Mouse (Mus musculus): Measurements from ENCODE around the gene Lin7b. TPM values are rescaled to one million over a fixed set of nuclear protein-coding genes. Genes with fewer than 3 reads are reported as not detected.
"Not testable (repeated sequence)": the region's sequence is repeated elsewhere in the genome, so short reads cannot be mapped to it uniquely, and the experiment has no call there.

The Lin7b gene
- polyA plus RNA-seq, 1 experiment from 2014 or later, result 4.0 TPM

DNA sequence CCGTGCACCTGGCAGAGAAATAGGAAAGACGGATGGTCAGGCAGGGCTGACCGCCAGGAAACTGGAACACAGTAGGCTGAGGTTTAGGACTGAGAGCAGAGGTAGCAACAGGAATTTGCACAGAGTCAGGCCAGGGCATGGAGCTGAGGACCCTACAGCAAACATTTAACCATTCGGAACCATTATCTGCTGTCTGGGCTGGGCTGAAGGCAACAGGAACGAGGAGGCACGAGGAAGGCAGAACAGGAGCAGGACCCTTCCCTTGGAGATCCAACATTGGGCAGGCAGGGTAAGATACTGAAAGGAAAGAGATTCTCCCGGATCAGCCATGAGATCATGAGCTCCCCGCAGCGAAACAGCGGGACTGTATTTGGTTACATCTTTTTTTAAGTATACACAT is 37.5 kb upstream of the Lin7b start:
- Histone ChIP-seq H3K27ac (no peak overlapping the region), H3K9ac (no peak overlapping the region), H3K27me3 (replicated peaks) (peaks cover 68% of the 10 kb centered on the region), H3K4me1 (peaks cover 16% of the 10 kb centered on the region), H3K4me3 (replicated peaks) (no peak overlapping the region), H3K36me3 (no peaks in the 10 kb centered on the region), H3K9me3 (no peaks in the 10 kb centered on the region), H3K4me2 (no peak overlapping the region)
- 75% methylated on average over 10 of the region's 10 CpGs for WGBS
- ATAC-seq (ENCODE audit: insufficient read depth, low FRiP score, low read depth), result no peak

DNA sequence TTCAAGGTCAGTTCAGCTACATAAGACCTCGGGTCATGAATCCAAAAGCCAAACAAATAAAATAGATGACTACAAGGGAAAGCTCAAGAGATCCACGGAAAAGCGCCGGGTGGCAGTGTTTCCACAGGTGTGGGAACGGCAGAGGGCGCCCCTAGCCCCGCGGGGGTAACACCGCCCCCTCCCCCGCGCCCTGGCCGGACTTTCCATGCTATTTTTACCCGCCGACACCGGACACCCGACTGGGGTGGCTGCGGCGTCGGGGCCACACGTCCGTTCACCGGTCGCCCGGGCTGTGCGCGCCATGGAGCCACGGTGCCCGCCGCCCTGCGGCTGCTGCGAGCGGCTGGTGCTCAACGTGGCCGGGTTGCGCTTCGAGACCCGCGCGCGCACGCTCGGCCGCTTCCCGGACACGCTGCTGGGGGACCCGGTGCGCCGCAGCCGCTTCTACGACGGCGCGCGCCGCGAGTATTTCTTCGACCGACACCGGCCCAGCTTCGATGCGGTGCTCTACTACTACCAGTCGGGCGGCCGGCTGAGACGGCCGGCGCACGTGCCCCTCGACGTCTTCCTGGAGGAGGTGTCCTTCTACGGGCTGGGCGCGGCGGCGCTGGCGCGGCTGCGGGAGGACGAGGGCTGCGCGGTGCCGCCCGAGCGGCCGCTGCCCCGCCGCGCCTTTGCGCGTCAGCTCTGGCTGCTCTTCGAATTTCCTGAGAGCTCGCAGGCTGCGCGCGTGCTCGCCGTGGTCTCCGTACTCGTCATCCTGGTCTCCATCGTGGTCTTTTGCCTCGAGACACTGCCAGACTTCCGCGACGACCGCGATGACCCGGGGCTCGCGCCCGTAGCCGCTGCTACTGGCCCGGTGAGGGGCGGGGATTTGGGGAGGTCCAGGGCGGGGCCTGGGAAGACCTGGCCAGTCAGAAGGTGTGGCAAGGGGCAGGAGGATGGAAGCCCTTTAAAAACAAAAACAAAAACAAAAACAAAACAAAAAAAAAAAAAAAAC is 36.1 kb upstream of the Lin7b start:
- Histone ChIP-seq H3K27ac (no peak overlapping the region), H3K9ac (no peak overlapping the region; the same call in 1 of the 2 replicates), H3K4me3 (replicated peaks) (peak overlapping the region; percentile 41), H3K36me3 (no peaks in the 10 kb centered on the region), H3K9me3 (no peaks in the 10 kb centered on the region), H3K27me3 (replicated peaks) (peaks cover 60% of the 10 kb centered on the region), H3K4me1 (peaks cover 16% of the 10 kb centered on the region), H3K4me2 (peak overlapping the region; percentile 76)
- WGBS, result 1% methylated on average over 114 of the region's 114 CpGs
- ATAC-seq (ENCODE audit: insufficient read depth, low FRiP score, low read depth), result no peak; the same call in 1 of the 2 replicates

DNA sequence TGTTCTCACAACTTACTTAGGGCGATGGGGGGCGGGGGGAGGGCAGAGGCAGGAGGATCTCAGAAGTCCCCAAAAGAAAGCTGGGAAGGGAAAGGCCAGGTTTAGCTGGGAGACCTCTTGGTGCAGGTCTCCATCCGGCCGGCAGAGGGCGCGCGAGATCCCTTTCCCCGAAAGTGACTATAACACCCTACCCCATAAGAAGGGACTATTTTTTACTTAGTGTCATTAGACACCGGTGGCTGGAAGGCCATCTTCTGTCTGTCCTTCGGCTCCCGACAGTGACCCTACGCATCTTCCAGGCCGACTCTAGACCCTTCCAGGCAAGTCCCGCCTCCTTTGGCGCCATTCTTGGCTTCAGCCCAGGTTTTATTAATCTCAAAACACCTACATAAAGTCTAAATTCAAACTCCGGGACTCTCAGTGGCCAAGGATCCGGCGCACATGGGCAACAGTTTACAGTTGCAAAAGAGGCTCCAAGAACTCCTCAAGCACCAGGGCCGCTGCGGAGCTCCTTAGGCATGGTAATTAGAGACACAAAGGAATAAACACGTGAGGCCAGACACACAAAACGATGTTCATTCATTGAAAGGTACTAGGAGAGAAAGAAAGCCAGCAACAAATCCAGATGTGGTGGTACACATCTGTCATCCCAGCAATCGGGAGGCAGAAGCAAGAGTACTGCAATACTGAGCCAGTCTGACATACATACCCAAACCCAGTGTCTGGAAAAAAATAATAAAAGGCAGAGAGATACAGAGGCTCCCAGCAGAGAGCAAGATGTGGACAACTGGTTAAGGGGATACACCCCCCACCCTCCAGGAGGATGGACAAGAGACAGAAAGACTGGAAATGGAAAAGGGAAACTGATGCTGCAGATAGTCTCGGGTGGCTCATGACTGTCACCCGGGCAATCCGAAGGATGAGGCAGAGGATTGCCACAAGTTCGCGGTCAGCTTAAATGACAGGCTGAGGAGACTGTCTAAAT is 35.0 kb upstream of the Lin7b start, which contains the start of gene Kcna7:
Kcna7 (plus strand) TSS at position 563 of the 985 bp plus-strand sequence.
- H3K4me3 ChIP-seq (replicated peaks), result peak within 1 kb of the TSS; percentile 41
- no peak within 1 kb of the TSS for H3K27ac ChIP-seq
- H3K27me3 ChIP-seq (replicated peaks), result peaks cover 51% of the 10 kb centered on the region
- H3K36me3 ChIP-seq, result no peaks in the 10 kb centered on the region
- H3K9ac ChIP-seq, result no peak within 1 kb of the TSS; the same call in 1 of the 2 replicates
- 12% methylated on average over 28 of the region's 28 CpGs for WGBS
- ATAC-seq (ENCODE audit: insufficient read depth, low FRiP score, low read depth), result peak; percentile 38; the same call in 1 of the 2 replicates
- peaks cover 16% of the 10 kb centered on the region for H3K4me1 ChIP-seq
- peak within 1 kb of the TSS; percentile 76 for H3K4me2 ChIP-seq
- H3K9me3 ChIP-seq, result no peaks in the 10 kb centered on the region

DNA sequence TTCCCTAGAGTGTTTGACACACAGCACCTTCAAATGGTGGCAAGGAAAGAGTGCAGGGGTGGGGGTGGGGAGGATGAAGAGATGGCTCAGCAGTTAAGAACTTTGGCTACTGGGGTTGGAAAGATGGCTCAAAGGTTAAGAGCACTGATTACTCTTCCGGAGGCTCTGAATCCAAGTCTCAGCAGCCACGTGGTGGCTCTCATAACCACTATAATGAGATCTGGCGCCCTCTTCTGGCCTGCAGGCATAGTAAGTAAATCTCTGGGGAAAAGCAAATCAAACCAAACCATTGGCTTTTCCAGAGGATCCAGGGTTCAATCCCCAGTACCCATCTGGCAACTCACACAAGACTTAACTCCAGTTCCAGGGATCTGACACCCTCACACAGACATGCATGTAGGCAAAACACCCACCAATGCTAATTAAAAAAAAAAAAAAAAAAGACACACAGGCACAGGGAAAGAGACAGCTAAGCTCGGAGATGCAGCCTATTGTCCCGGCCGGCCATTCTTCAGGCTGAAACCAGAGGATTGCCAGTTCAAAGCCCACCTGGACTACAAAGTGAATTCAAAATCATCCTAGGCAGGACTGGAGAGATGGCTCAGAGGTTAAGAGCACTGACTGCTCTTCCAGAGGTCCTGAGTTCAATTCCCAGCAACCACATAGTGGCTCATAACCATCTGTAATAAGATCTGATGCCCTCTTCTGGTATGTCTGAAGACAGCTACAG is 33.3 kb upstream of the Lin7b start:
- ATAC-seq (ENCODE audit: insufficient read depth, low FRiP score, low read depth), result no peak
- no peaks in the 10 kb centered on the region for H3K36me3 ChIP-seq
- H3K27ac ChIP-seq, result no peak overlapping the region
- H3K9ac ChIP-seq, result no peak overlapping the region
- H3K9me3 ChIP-seq, result no peaks in the 10 kb centered on the region
- H3K4me2 ChIP-seq, result no peak overlapping the region
- 39% methylated on average over 6 of the region's 6 CpGs for WGBS
- no peak overlapping the region for H3K4me3 ChIP-seq (replicated peaks)
- H3K27me3 ChIP-seq (replicated peaks), result peaks cover 36% of the 10 kb centered on the region
- H3K4me1 ChIP-seq, result peaks cover 16% of the 10 kb centered on the region

DNA sequence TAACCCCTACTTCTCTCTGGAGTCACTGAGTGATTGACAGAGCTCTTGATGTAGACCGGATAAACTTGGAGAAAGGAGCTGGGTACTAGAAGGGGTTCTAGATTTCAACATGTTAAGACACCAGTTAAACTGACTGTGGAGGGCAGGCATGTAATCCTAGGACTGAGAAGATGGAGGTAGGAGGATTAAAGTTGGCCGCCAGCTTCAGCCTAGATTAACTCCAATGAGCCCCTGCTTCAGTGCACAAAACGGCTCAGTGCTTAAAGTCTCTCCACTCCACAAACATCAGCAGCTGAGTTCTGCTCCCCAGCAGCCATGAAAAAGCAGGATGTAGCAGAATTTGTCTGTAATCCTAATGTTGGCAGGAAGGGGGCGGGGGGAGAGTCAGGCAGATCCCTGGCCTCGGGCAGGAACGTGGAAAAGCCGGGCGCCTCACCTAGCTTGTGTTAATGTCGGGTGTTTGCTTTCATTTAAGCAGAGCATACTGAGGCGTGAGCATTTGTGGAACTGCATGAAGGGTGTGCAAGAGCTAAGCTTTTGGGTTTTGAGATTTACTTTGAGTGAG is 31.2 kb upstream of the Lin7b start:
- ATAC-seq (ENCODE audit: insufficient read depth, low FRiP score, low read depth), result no peak
- 67% methylated on average over 10 of the region's 10 CpGs for WGBS

DNA sequence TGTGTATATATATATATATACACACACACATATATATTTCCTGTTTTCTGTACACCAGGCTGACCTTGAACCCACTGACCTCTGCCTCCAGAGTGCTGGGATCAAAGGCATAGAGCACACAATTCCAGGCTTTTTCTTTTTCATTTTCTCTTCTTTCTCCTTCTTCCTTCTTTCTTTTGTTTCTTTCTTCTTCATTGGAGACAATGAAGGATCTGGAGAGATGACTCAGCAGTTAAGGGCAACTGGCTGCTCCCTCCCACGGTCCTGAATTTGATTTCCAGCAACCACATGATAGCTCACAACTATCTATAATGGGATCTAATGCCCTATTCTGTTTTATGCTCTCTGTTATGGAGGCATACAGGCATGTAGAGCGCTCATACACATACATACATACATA is 26.4 kb upstream of the Lin7b start:
- Histone ChIP-seq H3K27me3 (replicated peaks) (no peaks in the 10 kb centered on the region), H3K9me3 (no peaks in the 10 kb centered on the region), H3K4me3 (replicated peaks) (no peak overlapping the region), H3K4me2 (no peak overlapping the region), H3K36me3 (peaks cover 10% of the 10 kb centered on the region; the same call in 1 of the 2 replicates), H3K27ac (no peak overlapping the region), H3K4me1 (peaks cover 11% of the 10 kb centered on the region), H3K9ac (no peak overlapping the region)
- no peak for ATAC-seq (ENCODE audit: insufficient read depth, low FRiP score, low read depth)
- WGBS, result 71% methylated on average over 2 of the region's 2 CpGs

More for the DNA sequence above, 31.2 kb upstream of the Lin7b start:
- Histone ChIP-seq H3K4me2 (no peak overlapping the region), H3K27ac (no peak overlapping the region), H3K4me1 (peaks cover 13% of the 10 kb centered on the region), H3K27me3 (replicated peaks) (peaks cover 15% of the 10 kb centered on the region), H3K9me3 (no peaks in the 10 kb centered on the region), H3K4me3 (replicated peaks) (no peak overlapping the region), H3K36me3 (no peaks in the 10 kb centered on the region), H3K9ac (no peak overlapping the region)

DNA sequence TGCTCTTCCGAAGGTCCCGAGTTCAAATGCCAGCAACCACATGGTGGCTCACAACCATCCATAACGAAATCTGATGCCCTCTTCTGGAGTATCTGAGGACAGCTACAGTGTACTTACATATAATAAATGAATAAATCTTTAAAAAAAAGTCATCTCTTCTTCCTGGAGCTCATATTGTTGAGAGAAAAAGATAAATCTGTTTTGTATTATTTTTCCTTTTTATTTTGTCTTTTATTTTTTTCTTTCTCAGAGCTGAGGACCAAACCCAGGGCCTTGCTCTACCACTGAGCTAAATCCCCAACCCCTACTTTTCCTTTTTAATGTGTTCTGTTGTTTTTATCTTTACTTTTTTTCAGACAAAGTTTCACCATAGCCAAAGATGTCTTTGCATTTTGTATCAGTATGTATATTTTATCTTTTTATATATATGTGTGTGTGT is 26.0 kb upstream of the Lin7b start:
- Histone ChIP-seq H3K4me2 (peak overlapping the region; percentile 57), H3K27ac (peak overlapping the region; percentile 83), H3K36me3 (peaks cover 14% of the 10 kb centered on the region; the same call in 1 of the 2 replicates), H3K4me3 (replicated peaks) (peak overlapping the region; percentile 86), H3K4me1 (peaks cover 11% of the 10 kb centered on the region)
- not testable (repeated sequence) for H3K27me3 ChIP-seq (replicated peaks); H3K9me3 ChIP-seq; H3K9ac ChIP-seq
- ATAC-seq (ENCODE audit: insufficient read depth, low FRiP score, low read depth), result 0 out of 2 replicates have a peak, but pooled peaks have one; percentile 24
- WGBS, result 2% methylated on average over 3 of the region's 3 CpGs

DNA sequence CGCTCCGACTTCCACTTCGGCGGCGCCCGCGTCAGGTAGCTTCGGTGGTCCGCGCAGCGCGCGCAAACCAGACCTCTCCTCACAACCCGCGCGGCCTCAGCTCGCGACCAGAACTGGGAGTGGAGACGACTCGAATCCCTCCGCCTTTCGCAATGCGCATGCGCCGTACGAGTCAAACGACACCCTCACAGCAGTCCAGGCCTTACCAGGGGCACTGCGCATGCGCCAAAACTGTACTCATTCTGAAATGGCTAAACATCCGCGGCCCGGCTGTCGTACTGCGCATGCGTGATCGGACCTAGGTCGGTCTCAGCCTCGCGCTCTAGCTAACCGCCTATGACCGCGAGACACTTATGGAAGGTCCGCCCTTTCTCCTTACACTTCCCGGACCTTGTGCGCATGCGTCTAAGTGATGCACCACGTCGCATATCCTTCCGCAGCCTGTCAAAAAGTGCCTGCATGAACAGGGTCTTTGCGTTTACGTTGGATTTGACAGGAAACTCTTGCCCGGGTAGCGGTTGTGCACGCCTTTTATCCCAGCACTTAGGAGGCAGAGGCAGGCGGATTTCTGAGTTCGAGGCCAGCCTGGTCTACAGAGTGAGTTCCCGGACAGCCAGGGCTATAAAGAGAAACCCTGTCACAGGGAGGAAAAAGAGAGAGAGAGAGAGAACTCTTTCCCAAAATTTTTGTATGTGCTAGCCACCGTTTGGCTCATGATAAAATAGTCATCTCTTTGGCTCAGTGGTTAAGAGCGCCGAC is 25.4 kb upstream of the Lin7b start, which contains the start of gene Snrnp70:
Snrnp70 (minus strand) TSS at position 165 of the 759 bp plus-strand sequence.
- ATAC-seq (ENCODE audit: insufficient read depth, low FRiP score, low read depth), result peak; percentile 97
- peak within 1 kb of the TSS; percentile 98 for H3K27ac ChIP-seq
- WGBS, result under 1% methylated on average over 60 of the region's 60 CpGs
- peak within 1 kb of the TSS; percentile 86 for H3K4me3 ChIP-seq (replicated peaks)
- H3K9me3 ChIP-seq, result no peaks in the 10 kb centered on the region
- peak within 1 kb of the TSS; percentile 72 for H3K9ac ChIP-seq
- peaks cover 17% of the 10 kb centered on the region; the same call in 1 of the 2 replicates for H3K36me3 ChIP-seq
- peaks cover 11% of the 10 kb centered on the region for H3K4me1 ChIP-seq
- no peaks in the 10 kb centered on the region for H3K27me3 ChIP-seq (replicated peaks)
- peak within 1 kb of the TSS; percentile 89 for H3K4me2 ChIP-seq

DNA sequence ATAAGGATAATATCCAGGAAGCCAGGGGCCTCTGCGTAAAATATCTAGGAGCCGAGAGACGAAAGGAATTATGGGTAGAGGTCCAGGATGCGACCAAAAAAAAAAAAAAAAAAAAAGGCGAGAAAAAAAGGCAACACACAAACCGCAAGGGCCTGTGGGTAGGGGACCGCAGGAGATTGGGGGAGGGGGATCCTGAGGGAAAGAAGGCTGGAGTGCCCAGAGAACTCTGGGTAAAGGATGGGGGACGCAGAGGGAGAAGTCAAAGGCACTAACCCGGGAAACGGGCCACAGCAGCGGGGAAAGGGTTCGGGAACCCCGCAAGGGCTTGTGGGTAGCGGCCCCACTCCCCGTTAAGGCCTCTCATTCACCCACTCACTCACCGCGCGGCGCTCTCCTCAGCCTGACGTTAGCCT is 24.8 kb upstream of the Lin7b start:
- H3K27me3 ChIP-seq (replicated peaks), result no peaks in the 10 kb centered on the region
- H3K9ac ChIP-seq, result peak overlapping the region; percentile 72
- WGBS, result 0% methylated on average over 17 of the region's 20 CpGs
- peak; percentile 67 for ATAC-seq (ENCODE audit: insufficient read depth, low FRiP score, low read depth)
- peak overlapping the region; percentile 98 for H3K27ac ChIP-seq
- peak overlapping the region; percentile 89 for H3K4me2 ChIP-seq
- H3K9me3 ChIP-seq, result no peaks in the 10 kb centered on the region
- peak overlapping the region; percentile 86 for H3K4me3 ChIP-seq (replicated peaks)
- H3K4me1 ChIP-seq, result peaks cover 11% of the 10 kb centered on the region
- H3K36me3 ChIP-seq, result peaks cover 21% of the 10 kb centered on the region; the same call in 1 of the 2 replicates

DNA sequence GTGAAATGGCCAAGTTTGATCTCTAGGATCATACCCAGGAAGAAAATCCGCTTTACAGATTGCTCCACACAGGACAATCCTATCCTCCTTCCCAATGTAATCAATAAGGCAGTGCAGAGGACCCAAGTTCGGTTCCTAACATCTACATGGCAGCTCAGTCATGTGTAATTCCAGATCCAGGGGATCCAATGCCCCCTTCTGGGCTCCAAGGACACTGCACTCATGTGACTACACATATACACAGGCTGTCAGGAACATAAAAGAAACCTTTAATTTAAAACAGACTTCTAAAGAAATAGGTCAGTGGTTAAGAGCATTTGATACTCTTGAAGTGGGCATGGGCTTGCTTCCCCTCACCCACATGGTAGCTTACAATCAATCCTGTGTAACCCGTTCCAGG is 15.7 kb upstream of the Lin7b start:
- whole genome bisulfite sequencing, result 92% methylated on average over 3 of the region's 3 CpGs
- Histone ChIP-seq H3K27me3 (replicated peaks) (no peaks in the 10 kb centered on the region), H3K4me2 (no peak overlapping the region), H3K9me3 (no peaks in the 10 kb centered on the region), H3K36me3 (peaks cover 80% of the 10 kb centered on the region), H3K4me1 (no peaks in the 10 kb centered on the region), H3K4me3 (replicated peaks) (no peak overlapping the region), H3K27ac (no peak overlapping the region), H3K9ac (no peak overlapping the region)
- no peak for ATAC-seq (ENCODE audit: insufficient read depth, low FRiP score, low read depth)
